Mouse (Mus musculus): Measurements from ENCODE around the gene Kri1. TPM values are rescaled to one million over a fixed set of nuclear protein-coding genes. Genes with fewer than 3 reads are reported as not detected.
"Not testable (repeated sequence)": the region's sequence is repeated elsewhere in the genome, so short reads cannot be mapped to it uniquely, and the experiment has no call there.

The Kri1 gene
- total and polyA plus RNA-seq, 2 experiments: 6.5 to 9.7 TPM

DNA sequence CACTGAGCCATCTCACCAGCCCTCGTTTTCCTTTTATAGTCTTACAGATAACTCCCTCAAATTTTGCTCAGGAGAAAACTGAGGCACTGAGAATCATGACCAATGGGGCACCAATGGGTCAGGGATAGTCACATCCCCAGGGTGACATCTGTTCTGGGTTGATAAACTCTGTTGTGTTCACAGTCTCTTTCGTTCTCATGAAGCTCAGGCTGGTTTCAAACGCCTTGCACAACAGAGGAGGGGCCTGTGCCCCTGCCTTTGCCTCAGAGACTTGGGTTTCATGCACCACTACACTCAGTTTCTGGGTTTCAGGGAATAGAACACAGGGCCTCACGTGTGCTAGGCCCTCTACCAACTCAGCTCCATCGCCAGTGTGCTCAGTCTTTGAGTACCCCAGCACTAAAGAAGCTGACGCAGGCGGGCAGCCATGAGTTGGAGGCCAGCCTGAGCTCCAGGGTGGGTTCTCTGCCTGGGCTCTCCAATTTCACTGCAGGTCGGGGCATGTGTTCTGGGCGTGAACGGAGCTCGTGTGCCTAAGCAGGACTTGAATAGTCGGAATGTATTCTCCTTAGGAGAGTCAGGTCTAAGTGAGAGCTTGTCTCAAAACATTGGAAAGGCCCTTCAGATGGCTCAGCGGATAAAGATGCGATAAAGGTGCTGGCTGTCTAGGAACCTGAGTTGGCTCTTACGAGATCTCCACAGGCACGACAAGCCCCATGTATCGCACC, 23.3 kb downstream of the Kri1 start:
- H3K4me1 ChIP-seq (ENCODE audit: control insufficient read depth, insufficient read depth, low read length): peaks cover 8% of the 10 kb centered on the region
- no peak for DNase-seq (ENCODE audit: extremely low read depth, low read depth, low spot score)
- H3K27ac ChIP-seq (replicated peaks; ENCODE audit: insufficient read depth, low read depth, low read length): no peak overlapping the region
- H3K79me2 ChIP-seq (ENCODE audit: control insufficient read depth, insufficient read depth, low read length): peaks cover 7% of the 10 kb centered on the region; the same call in 1 of the 2 replicates
- no peak for TF ChIP-seq POLR2A (IDR thresholded peaks at IDR 0.05; ENCODE audit: extremely low read depth, insufficient read depth, low read length)
- TF ChIP-seq CTCF (IDR thresholded peaks at IDR 0.05; ENCODE audit: low read depth, low read length): no peak
- H3K4me3 ChIP-seq (ENCODE audit: insufficient read depth, low read depth, low read length): no peak overlapping the region
- H3K27me3 ChIP-seq (ENCODE audit: control insufficient read depth, insufficient read depth, low read length): no peaks in the 10 kb centered on the region
- peaks cover 7% of the 10 kb centered on the region; the same call in 1 of the 2 replicates for H3K36me3 ChIP-seq (ENCODE audit: control insufficient read depth, insufficient read depth, low read length)
- 47% methylated on average over 17 of the region's 17 CpGs for WGBS
- peak overlapping the region; percentile 36; the same call in 1 of the 2 replicates for H3K9ac ChIP-seq (ENCODE audit: low read depth, low read length)

DNA sequence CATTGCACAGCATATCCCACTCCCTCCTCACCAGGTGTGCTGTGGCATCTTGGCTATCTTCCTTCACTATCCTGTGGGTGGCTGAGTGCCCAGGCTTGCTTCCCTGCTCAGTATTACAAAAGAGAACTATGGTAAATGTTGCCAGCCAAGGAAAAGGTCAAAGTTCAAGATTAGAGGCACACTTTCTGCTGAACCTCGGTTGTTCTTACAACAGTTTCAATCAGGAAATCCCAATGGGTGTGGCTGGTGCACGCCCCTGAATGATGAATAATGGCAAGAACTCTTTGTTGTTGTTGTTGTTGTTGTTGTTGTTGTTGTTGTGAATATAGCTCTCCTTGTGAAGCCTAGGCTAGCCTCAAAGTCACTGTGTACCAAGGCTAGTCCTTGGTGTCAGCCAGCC, 25.9 kb downstream of the Kri1 start:
- TF ChIP-seq POLR2A (IDR thresholded peaks at IDR 0.05; ENCODE audit: extremely low read depth, insufficient read depth, low read length): no peak
- TF ChIP-seq CTCF (IDR thresholded peaks at IDR 0.05; ENCODE audit: low read depth, low read length): no peak
- Histone ChIP-seq H3K79me2 (ENCODE audit: control insufficient read depth, insufficient read depth, low read length) (peaks cover 7% of the 10 kb centered on the region; the same call in 1 of the 2 replicates), H3K4me1 (ENCODE audit: control insufficient read depth, insufficient read depth, low read length) (peaks cover 8% of the 10 kb centered on the region), H3K27me3 (ENCODE audit: control insufficient read depth, insufficient read depth, low read length) (no peaks in the 10 kb centered on the region), H3K4me3 (ENCODE audit: insufficient read depth, low read depth, low read length) (no peak overlapping the region), H3K9ac (ENCODE audit: low read depth, low read length) (no peak overlapping the region), H3K27ac (replicated peaks; ENCODE audit: insufficient read depth, low read depth, low read length) (no peak overlapping the region), H3K36me3 (ENCODE audit: control insufficient read depth, insufficient read depth, low read length) (no peaks in the 10 kb centered on the region)
- 9% methylated on average over 2 of the region's 2 CpGs for WGBS
- peak; percentile 92 for DNase-seq (ENCODE audit: extremely low read depth, low read depth, low spot score)

DNA sequence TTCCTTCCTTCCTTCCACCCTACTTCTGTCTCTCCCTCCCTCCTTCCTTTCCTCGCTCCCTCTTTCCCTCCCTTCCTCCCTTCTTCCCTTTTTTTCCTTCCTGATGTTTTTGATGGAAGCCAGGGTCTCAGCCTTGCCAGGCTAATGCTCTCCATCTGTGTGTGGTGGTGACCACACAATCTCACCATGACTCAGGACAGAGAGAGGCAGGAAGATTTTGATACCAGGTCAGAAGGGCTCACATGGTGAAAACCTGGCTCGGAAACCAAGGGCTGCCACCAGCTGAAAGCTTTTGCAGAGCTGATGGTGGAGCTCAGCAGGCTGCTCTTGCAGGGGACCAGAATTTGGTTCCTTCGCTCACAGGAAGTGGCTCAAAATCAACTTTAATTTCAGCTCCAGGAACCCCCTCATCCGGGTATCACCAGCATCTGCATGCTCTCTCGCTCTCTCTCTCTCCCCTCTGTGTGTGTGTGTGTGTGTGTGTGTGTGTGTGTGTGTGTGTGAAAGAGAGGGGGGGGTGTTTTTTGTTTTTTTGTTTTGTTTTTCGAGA, 27.2 kb downstream of the Kri1 start:
- Histone ChIP-seq H3K27ac (replicated peaks; ENCODE audit: insufficient read depth, low read depth, low read length) (no peak overlapping the region), H3K79me2 (ENCODE audit: control insufficient read depth, insufficient read depth, low read length) (peaks cover 4% of the 10 kb centered on the region; the same call in 1 of the 2 replicates), H3K27me3 (ENCODE audit: control insufficient read depth, insufficient read depth, low read length) (no peaks in the 10 kb centered on the region), H3K4me3 (ENCODE audit: insufficient read depth, low read depth, low read length) (no peak overlapping the region), H3K36me3 (ENCODE audit: control insufficient read depth, insufficient read depth, low read length) (no peaks in the 10 kb centered on the region), H3K9ac (ENCODE audit: low read depth, low read length) (no peak overlapping the region), H3K4me1 (ENCODE audit: control insufficient read depth, insufficient read depth, low read length) (peaks cover 6% of the 10 kb centered on the region)
- no peak for TF ChIP-seq CTCF (IDR thresholded peaks at IDR 0.05; ENCODE audit: low read depth, low read length)
- TF ChIP-seq POLR2A (IDR thresholded peaks at IDR 0.05; ENCODE audit: extremely low read depth, insufficient read depth, low read length): no peak
- WGBS: 87% methylated on average over 6 of the region's 6 CpGs
- DNase-seq (ENCODE audit: extremely low read depth, low read depth, low spot score): no peak

GRCm38 (mm10) chr9:21256349-21256748, 31.4 kb downstream of the Kri1 start:
- H3K4me1 ChIP-seq (ENCODE audit: control insufficient read depth, insufficient read depth, low read length); H3K4me3 ChIP-seq (ENCODE audit: insufficient read depth, low read depth, low read length); H3K36me3 ChIP-seq (ENCODE audit: control insufficient read depth, insufficient read depth, low read length); H3K79me2 ChIP-seq (ENCODE audit: control insufficient read depth, insufficient read depth, low read length); H3K27me3 ChIP-seq (ENCODE audit: control insufficient read depth, insufficient read depth, low read length); DNase-seq (ENCODE audit: extremely low read depth, low read depth, low spot score); H3K9ac ChIP-seq (ENCODE audit: low read depth, low read length); H3K27ac ChIP-seq (replicated peaks; ENCODE audit: insufficient read depth, low read depth, low read length): not testable (repeated sequence)
- WGBS: 89% methylated on average over 4 of the region's 4 CpGs

DNA sequence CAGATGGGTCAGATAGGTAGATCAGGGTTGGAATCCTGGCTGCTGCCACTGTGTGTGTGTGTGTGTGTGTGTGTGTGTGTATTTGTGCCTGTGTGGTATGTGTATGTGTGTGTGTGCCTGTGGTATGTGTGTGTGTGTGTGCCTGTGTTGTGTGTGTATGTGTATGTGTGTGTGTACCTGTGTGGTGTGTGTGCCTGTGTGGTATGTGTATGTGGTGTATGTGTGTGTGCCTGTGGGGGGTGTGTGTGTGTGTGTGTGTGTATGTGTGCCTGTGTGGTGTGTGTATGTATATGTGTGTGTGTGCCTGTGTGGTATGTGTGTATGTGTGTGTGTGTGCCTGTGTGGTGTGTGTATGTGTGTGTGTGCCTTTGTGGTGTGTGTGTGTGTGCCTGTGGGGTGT, 33.1 kb downstream of the Kri1 start:
- DNase-seq (ENCODE audit: extremely low read depth, low read depth, low spot score): no peak
- no peak for TF ChIP-seq CTCF (IDR thresholded peaks at IDR 0.05; ENCODE audit: low read depth, low read length)
- no peak for TF ChIP-seq POLR2A (IDR thresholded peaks at IDR 0.05; ENCODE audit: extremely low read depth, insufficient read depth, low read length)
- H3K36me3 ChIP-seq (ENCODE audit: control insufficient read depth, insufficient read depth, low read length): no peaks in the 10 kb centered on the region
- no peak overlapping the region for H3K9ac ChIP-seq (ENCODE audit: low read depth, low read length)
- H3K27ac ChIP-seq (replicated peaks; ENCODE audit: insufficient read depth, low read depth, low read length): no peak overlapping the region
- peaks cover 18% of the 10 kb centered on the region for H3K4me1 ChIP-seq (ENCODE audit: control insufficient read depth, insufficient read depth, low read length)
- H3K4me3 ChIP-seq (ENCODE audit: insufficient read depth, low read depth, low read length): no peak overlapping the region
- no peaks in the 10 kb centered on the region for H3K79me2 ChIP-seq (ENCODE audit: control insufficient read depth, insufficient read depth, low read length)
- no peaks in the 10 kb centered on the region for H3K27me3 ChIP-seq (ENCODE audit: control insufficient read depth, insufficient read depth, low read length)

DNA sequence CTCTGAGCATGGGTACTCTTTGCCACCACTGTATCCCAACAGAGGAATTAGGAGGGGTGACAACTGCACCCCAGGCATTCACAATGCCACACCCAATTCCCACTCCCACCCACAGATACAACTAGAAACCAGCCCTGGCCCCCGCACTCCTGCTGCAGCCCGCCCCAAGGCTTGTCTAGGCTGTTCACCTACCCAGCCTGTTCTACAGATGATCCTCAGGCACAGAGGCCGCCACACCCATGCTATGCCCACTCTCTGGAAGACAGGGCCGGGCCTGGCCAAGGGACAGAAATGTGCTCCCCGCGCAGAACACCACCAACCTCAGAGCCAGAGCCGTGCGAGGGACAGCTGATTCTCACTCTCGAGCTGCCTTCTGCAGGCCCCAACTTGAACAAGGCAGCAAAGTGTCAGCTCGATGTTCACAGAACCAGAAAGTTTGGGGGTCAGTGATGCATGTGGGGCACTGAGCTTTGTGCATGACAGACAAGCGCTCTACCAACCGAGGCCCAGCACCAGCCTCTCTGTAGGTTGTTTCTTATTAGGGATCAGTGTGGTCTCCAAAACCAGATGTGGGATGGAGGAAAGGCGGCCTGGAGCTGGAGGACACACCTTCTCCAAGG, 36.5 kb downstream of the Kri1 start:
- H3K27ac ChIP-seq (replicated peaks; ENCODE audit: insufficient read depth, low read depth, low read length): peak overlapping the region; percentile 26
- no peaks in the 10 kb centered on the region for H3K79me2 ChIP-seq (ENCODE audit: control insufficient read depth, insufficient read depth, low read length)
- no peak for TF ChIP-seq POLR2A (IDR thresholded peaks at IDR 0.05; ENCODE audit: extremely low read depth, insufficient read depth, low read length)
- TF ChIP-seq CTCF (IDR thresholded peaks at IDR 0.05; ENCODE audit: low read depth, low read length): no peak
- WGBS: 85% methylated on average over 13 of the region's 13 CpGs
- no peak overlapping the region for H3K4me3 ChIP-seq (ENCODE audit: insufficient read depth, low read depth, low read length)
- H3K4me1 ChIP-seq (ENCODE audit: control insufficient read depth, insufficient read depth, low read length): peaks cover 26% of the 10 kb centered on the region
- H3K27me3 ChIP-seq (ENCODE audit: control insufficient read depth, insufficient read depth, low read length): no peaks in the 10 kb centered on the region
- H3K9ac ChIP-seq (ENCODE audit: low read depth, low read length): no peak overlapping the region
- no peaks in the 10 kb centered on the region for H3K36me3 ChIP-seq (ENCODE audit: control insufficient read depth, insufficient read depth, low read length)
- no peak for DNase-seq (ENCODE audit: extremely low read depth, low read depth, low spot score)
